Mouse (Mus musculus) kidney, postnatal 36 days (tissue): ENCODE data around the gene D1Ertd622e.
"Not testable (repeated sequence)": the region's sequence is repeated elsewhere in the genome, so short reads cannot be mapped to it uniquely, and the experiment has no call there.

ENCODE experiments used
- DNase-seq, 2 experiments: peaks; one replicate each; pipeline ENCODE4 v3.0.0; 2021 to 2022; ENCODE audit warnings: mixed read lengths in 2 of 2

D1Ertd622e gene

DNA sequence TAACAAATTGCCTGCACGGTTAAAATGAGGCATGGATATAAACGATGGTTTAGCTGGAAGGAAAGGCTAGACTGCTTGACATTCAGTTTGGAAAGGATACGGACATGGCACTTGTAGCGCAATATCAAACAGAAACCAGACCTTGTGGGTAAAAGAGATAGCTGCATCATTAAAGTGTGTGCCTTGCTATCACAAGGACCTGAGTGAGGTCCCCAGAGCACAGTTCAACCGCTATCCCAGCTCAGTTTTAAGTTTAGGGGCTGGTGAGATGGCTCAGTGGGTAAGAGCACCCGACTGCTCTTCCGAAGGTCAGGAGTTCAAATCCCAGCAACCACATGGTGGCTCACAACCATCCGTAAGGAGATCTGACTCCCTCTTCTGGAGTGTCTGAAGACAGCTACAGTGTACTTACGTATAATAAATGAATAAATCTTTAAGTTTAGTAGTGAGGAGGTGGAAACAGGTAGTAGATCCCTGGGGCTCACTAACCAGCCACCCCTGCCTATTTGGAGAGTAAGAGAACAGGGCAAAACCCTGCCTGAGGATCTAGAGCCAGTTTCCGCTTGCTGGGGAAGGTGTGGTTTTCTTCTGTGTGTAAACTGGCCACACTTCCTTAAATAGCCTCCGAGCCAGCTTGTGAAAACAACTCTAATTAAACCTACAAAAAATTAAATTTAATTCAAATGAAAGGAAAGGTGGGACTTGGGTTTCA lies 29.2 kb downstream of the D1Ertd622e start:
- DNase-seq: no peak

DNA sequence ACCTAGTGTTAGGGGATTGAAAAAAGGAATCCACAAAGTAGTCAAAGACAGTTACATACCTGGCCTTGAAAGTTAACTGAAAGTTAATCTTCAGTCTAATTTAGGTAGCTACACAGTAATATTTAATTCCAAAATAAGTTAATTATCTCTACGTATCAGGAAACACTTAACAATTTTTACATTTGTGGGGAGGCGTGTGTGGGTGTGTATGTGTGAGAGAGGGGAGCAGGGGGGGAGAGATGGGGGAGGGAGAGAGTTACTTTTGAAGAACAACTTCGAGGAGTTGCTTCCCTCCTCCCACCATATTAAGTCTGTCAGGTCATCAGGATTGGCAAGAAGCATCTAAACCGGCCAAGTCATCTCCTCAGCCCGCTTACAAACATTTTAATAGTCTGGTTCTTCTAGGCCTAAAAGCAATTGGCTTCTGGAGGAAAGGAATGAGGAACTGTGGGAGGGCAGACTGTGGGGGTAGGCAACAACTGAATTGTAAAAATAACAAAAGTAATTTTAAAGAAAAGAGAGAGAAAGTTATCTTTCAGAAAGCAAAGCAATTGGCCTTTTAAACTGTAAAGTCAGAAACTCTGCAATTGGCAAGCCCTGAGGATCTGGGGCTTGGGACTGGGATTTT lies 29.9 kb downstream of the D1Ertd622e start:
- no peak for DNase-seq

GRCm38 (mm10) chr1:97630146-97630545 lies 31.7 kb downstream of the D1Ertd622e start:
- no peak for DNase-seq

- no peak for DNase-seq
These were observed 33.0 kb downstream of the D1Ertd622e start for GRCm38 (mm10) chr1:97628859-97629258.

GRCm38 (mm10) chr1:97628016-97628415 lies 33.9 kb downstream of the D1Ertd622e start:
- no peak for DNase-seq

- DNase-seq: no peak
These were observed 36.4 kb downstream of the D1Ertd622e start for GRCm38 (mm10) chr1:97625427-97625826.

DNA sequence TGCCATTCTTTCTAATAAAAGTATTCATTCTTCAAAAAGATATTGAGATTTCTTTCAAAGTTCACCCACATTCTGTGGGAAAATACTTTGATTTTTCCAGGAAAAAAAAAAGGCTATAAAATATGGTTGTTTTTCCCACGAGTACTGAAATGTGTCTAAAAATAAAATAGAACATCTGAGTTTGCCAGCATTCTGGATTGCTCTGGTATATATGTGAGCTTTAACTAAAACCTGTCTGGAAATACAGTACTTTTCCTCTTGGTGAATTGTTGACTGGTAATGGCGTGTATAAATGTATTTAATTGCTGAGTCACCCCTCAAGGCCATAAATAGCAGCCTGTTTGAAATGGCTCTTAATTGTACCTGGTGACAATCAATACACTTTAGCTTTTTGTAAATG lies 37.5 kb downstream of the D1Ertd622e start:
- no peak for DNase-seq

DNA sequence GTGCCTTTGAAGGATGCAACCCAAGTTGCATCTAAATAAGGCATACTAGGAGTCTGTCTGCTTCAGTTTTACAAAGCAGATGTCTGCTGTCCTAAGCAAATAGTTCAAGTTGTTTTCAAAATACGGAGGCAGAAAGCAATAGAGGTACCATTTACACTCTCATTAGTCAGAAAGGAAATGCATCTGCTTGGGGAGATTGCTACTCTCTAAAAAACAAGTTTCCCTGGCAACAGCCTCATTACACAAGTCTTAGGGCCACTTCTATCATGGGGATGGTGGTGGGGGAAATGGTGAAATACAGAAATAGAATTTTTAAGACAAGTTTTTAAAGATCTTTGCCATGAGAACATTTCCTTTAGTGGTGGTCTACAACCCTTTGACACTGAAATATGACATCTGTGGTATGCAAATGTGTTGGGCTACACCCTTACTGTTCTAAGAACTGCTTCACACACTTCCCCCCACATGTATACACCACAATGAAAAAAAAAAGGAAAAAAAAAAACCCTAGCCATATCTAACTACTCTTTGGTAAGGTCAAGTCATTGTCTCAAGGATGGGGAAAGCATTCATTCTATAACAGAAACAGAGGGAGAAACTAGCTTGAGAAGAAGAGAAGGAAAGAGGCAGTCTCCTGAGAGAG lies 38.5 kb downstream of the D1Ertd622e start:
- DNase-seq: no peak

- no peak for DNase-seq
These were observed 39.2 kb downstream of the D1Ertd622e start for GRCm38 (mm10) chr1:97622574-97623208.

- no peak for DNase-seq
These were observed 42.1 kb downstream of the D1Ertd622e start for GRCm38 (mm10) chr1:97619621-97620320.

GRCm38 (mm10) chr1:97615525-97615924 lies 46.3 kb downstream of the D1Ertd622e start:
- DNase-seq: no peak

- DNase-seq: peak; percentile 77 to 87
These were observed 47.1 kb downstream of the D1Ertd622e start for GRCm38 (mm10) chr1:97614531-97615462.

GRCm38 (mm10) chr1:97611747-97612146 lies 50.1 kb downstream of the D1Ertd622e start:
- no peak for DNase-seq

- peak in 1 of 2 experiments; percentile 56 for DNase-seq
These were observed 58.5 kb downstream of the D1Ertd622e start for GRCm38 (mm10) chr1:97603361-97603760.

GRCm38 (mm10) chr1:97600371-97600770 lies 61.5 kb downstream of the D1Ertd622e start:
- no peak for DNase-seq

DNA sequence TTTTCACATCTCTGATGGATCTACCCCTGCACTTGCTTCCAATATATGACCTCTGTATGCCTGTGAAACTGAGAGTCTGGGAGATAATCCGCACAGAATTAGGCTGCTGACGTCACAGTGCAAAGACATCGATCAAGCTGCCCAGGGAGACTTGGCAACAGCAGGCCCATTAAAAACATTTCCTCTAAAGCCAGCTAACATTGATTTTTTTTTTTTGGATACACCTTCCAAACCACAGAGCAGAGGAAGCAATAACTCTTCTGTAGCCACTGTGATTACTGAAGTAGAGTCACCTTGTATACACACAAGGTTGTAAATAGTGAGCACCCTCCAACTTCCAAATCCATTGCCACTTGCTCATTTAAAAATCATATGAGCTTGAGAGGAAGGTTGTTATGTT lies 62.8 kb downstream of the D1Ertd622e start:
- peak; percentile 26 to 38 for DNase-seq

GRCm38 (mm10) chr1:97588561-97588960 lies 73.3 kb downstream of the D1Ertd622e start:
- DNase-seq: no peak

DNA sequence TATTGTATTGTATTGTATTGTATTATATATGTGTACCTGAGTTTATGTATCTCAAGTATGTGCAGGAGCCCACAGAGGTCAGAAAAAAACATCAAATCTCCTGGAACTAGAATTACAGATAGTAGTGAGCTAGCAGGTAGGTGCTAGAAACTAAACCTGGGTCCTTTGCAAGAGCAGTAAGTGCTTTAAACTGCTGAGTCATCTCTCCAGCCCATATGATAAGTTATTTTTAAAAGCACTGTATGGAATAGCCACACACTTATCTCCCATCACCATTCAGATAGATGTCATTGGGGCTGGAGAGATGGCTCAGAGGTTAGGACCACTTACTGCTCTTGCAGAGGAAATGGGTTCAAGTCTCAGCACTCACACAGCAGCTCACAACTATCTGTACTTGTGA lies 76.8 kb downstream of the D1Ertd622e start:
- DNase-seq: no peak

DNA sequence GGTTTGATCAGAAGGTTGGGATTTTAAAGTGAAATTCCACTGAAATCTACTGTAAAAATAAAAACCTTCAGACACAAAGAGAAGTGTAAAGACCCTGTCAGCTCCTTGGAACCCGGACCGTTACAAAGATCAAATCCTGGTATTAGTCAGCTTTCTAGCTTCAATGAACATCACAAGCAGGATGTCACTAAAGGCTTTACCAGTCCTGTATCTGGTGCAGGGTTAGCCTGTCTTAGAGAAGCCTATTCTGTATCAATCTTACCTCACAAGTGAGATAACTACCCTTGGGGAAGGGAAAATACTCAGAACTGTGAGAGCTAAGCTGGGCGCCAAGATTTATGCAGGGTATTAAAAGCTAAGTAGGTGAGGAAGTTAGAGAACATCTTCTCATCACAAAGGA lies 77.7 kb downstream of the D1Ertd622e start:
- no peak for DNase-seq

- DNase-seq: no peak
These were observed 78.8 kb downstream of the D1Ertd622e start for GRCm38 (mm10) chr1:97583085-97583484.

DNA sequence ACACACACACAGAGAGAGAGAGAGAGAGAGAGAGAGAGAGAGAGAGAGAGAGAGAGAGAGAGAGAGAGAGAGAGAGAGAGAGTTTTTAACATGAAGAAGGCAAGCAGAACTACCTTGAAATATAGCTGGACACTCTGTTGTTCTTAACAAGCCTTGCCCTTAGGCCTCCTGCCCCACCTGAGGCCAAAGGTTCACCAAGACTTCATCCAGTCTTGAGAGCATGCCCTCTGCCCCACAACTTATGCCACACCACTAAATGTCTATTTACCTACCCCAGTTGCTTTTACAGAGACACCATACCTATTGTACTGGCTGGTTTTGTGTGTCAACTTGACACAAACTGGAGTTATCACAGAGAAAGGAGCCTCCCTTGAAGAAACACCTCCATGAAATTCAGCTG lies 81.2 kb downstream of the D1Ertd622e start:
- DNase-seq: not testable (repeated sequence)

DNA sequence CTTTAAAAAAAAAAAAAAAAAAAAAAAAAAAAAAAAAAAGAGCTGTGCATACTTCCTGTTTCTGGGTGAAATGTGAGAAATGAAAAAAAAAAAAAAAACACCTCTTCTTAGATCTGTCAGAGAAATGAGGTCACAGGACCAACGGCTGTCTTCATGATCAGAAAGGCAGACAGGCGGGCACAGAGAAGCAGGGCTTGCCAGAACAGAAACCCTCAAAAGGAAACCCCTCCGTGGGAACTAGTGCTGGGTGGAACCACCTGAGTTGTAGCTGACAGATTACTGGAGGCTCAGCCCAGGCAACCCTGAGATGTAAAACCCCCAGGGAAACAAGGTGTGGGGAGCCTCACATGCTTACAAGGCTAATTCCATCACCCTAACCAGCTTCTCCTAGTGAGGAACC lies 81.6 kb downstream of the D1Ertd622e start:
- no peak for DNase-seq
